Mouse (Mus musculus): ENCODE data around the gene Nav3. TPM values are rescaled to one million over a fixed set of nuclear protein-coding genes. Genes with fewer than 3 reads are reported as not detected.

Gene Nav3
- total and polyA plus RNA-seq, 3 experiments, result not detected

- Histone ChIP-seq H3K27ac (ENCODE audit: control insufficient read depth, low read depth, low read length) (no peak overlapping the region), H3K9ac (ENCODE audit: control insufficient read depth, low read depth, low read length, poor library complexity, severe bottlenecking) (no peak overlapping the region), H3K4me3 (ENCODE audit: control insufficient read depth in 1 of 2, insufficient read depth in 1 of 2, low read depth in 2 of 2, low read length in 2 of 2) (no peak overlapping the region), H3K4me1 (ENCODE audit: control insufficient read depth in 1 of 2, insufficient read depth in 2 of 2, low read length in 2 of 2) (no peaks in the 10 kb centered on the region), H3K27me3 (ENCODE audit: control insufficient read depth in 1 of 2, insufficient read depth in 2 of 2, low read length in 2 of 2) (no peaks in the 10 kb centered on the region), H3K36me3 (ENCODE audit: control insufficient read depth in 1 of 2, insufficient read depth in 2 of 2, low read length in 2 of 2) (no peaks in the 10 kb centered on the region), H3K79me2 (ENCODE audit: control insufficient read depth, insufficient read depth, low read length, poor library complexity) (no peaks in the 10 kb centered on the region), H3K9me3 (replicated peaks; ENCODE audit: insufficient read depth, low read length) (no peaks in the 10 kb centered on the region)
- TF ChIP-seq NRF1 (IDR thresholded peaks at IDR 0.05; ENCODE audit: insufficient read depth, low read depth, low read length, poor library complexity, severe bottlenecking) (no peak), MXI1 (IDR thresholded peaks at IDR 0.05; ENCODE audit: low read depth, low read length) (no peak), KAT2A (conservative IDR thresholded peaks at IDR 0.05; ENCODE audit: low read depth, low read length) (no peak), POLR2AphosphoS2 (IDR thresholded peaks at IDR 0.05; ENCODE audit: low read length) (no peak), CHD2 (IDR thresholded peaks at IDR 0.05; ENCODE audit: low read length) (no peak), MEF2A (IDR thresholded peaks at IDR 0.05; ENCODE audit: extremely low read depth, insufficient replicate concordance, low read depth, low read length, poor library complexity, severe bottlenecking) (no peak), MAX (IDR thresholded peaks at IDR 0.05; ENCODE audit: low read length) (no peak), BHLHE40 (IDR thresholded peaks at IDR 0.05; ENCODE audit: borderline replicate concordance, low read depth, low read length) (no peak), GABPA (IDR thresholded peaks at IDR 0.05; ENCODE audit: low read depth, low read length) (no peak), SMC3 (IDR thresholded peaks at IDR 0.05; ENCODE audit: low read depth, low read length) (no peak)
- DNase-seq (ENCODE audit: low read depth, low spot score), result no peak
Measured at GRCm38 (mm10) chr10:109858568-109858967, 597.4 kb downstream of the Nav3 start.

GRCm38 (mm10) chr10:109852392-109852791 is 603.6 kb downstream of the Nav3 start:
- Histone ChIP-seq H3K9me3 (replicated peaks; ENCODE audit: insufficient read depth, low read length) (no peaks in the 10 kb centered on the region), H3K36me3 (ENCODE audit: control insufficient read depth in 1 of 2, insufficient read depth in 2 of 2, low read length in 2 of 2) (no peaks in the 10 kb centered on the region), H3K27me3 (ENCODE audit: control insufficient read depth in 1 of 2, insufficient read depth in 2 of 2, low read length in 2 of 2) (no peaks in the 10 kb centered on the region), H3K4me1 (ENCODE audit: control insufficient read depth in 1 of 2, insufficient read depth in 2 of 2, low read length in 2 of 2) (no peaks in the 10 kb centered on the region), H3K4me3 (ENCODE audit: control insufficient read depth in 1 of 2, insufficient read depth in 1 of 2, low read depth in 2 of 2, low read length in 2 of 2) (no peak overlapping the region), H3K9ac (ENCODE audit: control insufficient read depth, low read depth, low read length, poor library complexity, severe bottlenecking) (no peak overlapping the region), H3K79me2 (ENCODE audit: control insufficient read depth, insufficient read depth, low read length, poor library complexity) (no peaks in the 10 kb centered on the region), H3K27ac (ENCODE audit: control insufficient read depth, low read depth, low read length) (no peak overlapping the region)
- DNase-seq (ENCODE audit: low read depth, low spot score), result no peak
- TF ChIP-seq SMC3 (IDR thresholded peaks at IDR 0.05; ENCODE audit: low read depth, low read length), result no peak
- no peak for TF ChIP-seq CTCF (IDR thresholded peaks at IDR 0.05 in 2 of 3, conservative IDR thresholded peaks at IDR 0.05 in 1 of 3; ENCODE audit: control insufficient read depth in 1 of 3, insufficient read depth in 1 of 3, low read depth in 2 of 3, low read length in 3 of 3, poor library complexity in 1 of 3, severe bottlenecking in 1 of 3)
- no peak for TF ChIP-seq RCOR1 (IDR thresholded peaks at IDR 0.05; ENCODE audit: low read depth, low read length)
- no peak for TF ChIP-seq NRF1 (IDR thresholded peaks at IDR 0.05; ENCODE audit: insufficient read depth, low read depth, low read length, poor library complexity, severe bottlenecking)
- TF ChIP-seq MEF2A (IDR thresholded peaks at IDR 0.05; ENCODE audit: extremely low read depth, insufficient replicate concordance, low read depth, low read length, poor library complexity, severe bottlenecking), result no peak
- no peak for TF ChIP-seq MXI1 (IDR thresholded peaks at IDR 0.05; ENCODE audit: low read depth, low read length)
- no peak for TF ChIP-seq E2F4 (IDR thresholded peaks at IDR 0.05; ENCODE audit: borderline replicate concordance, low read depth, low read length)
- TF ChIP-seq ZC3H11A (IDR thresholded peaks at IDR 0.05; ENCODE audit: low read depth, low read length), result no peak
- TF ChIP-seq USF2 (IDR thresholded peaks at IDR 0.05; ENCODE audit: borderline replicate concordance in 1 of 2, insufficient read depth in 1 of 2, low read depth in 1 of 2, low read length in 2 of 2), result no peak
- no peak for TF ChIP-seq MYC (IDR thresholded peaks at IDR 0.05; ENCODE audit: low read depth, low read length)
- no peak for TF ChIP-seq HCFC1 (IDR thresholded peaks at IDR 0.05; ENCODE audit: low read depth, low read length)
- TF ChIP-seq MAZ (IDR thresholded peaks at IDR 0.05; ENCODE audit: low read depth, low read length), result no peak
- no peak for TF ChIP-seq POLR2AphosphoS5 (IDR thresholded peaks at IDR 0.05; ENCODE audit: borderline replicate concordance, low read depth, low read length)
- no peak for TF ChIP-seq SIN3A (IDR thresholded peaks at IDR 0.05; ENCODE audit: low read length)

Measured in MEL (cell line).